Mouse (Mus musculus): ENCODE measurements at regions not wholly inside any gene's neighbourhood (a gene's known extent, or its start where the extent isn't known, plus 50 kb on each side); places are given as distances from the start of the nearest gene placed in this dataset.

DNA sequence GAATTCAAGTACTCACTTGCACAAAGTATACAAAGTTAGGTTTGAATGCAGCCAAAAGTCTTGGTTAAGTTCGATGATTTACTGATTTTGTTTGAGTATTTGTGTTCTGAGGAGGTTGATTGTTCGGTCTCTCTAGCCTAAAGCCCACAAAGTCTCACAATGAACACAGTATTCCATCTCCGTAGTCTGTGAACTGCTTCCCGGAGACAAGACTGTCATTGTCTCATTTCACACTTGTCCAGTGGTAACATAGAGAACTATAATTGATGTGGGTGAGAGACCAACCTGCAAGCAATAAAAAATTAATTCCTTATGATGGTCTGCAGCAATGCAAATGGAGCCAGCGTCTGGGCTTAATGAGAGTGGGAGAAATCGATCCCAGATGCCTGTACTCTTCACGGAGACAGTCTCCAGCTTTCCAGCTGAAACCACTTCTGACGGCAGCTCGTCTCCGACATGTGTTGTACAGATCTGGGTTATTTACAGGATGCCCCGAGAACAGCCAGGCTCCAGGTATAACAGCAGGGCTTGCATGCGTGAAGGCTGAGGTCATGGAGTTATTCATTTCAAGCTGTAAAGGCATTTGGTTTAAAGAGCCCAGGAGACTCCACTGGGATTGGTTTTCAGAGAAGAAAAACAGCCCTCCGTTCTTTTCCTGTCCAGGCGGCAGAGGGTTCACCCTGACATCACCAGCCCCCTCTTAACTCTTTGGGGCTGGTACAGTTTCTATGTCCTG is 75.2 kb downstream of the Asb13 start:
- no peak for DNase-seq
